Mouse (Mus musculus) forebrain, embryonic 15.5 days (tissue): Measurements from ENCODE around the gene Fam163b. TPM values are rescaled to one million over a fixed set of nuclear protein-coding genes. Genes with fewer than 3 reads are reported as not detected.

Experiments used
- ATAC-seq: fragments of 200-750 bp; cut with Nextera tagmentation; replicated peaks from 2 replicates; pipeline ENCODE4 v1.8.0; 2017; ENCODE audit warnings: mild to moderate bottlenecking, moderate TSS enrichment, moderate library complexity
- H3K27ac ChIP-seq: fragments of 300-500 bp; sonication (generic); replicated peaks from 2 replicates; pipeline ENCODE4 v1.5.1; 2015; ENCODE audit warnings: mild to moderate bottlenecking, inconsistent platforms
- H3K27me3 ChIP-seq: fragments of 300-500 bp; sonication (generic); 2 replicates; pipeline ENCODE4 v1.6.1; 2015; ENCODE audit warnings: inconsistent platforms
- H3K36me3 ChIP-seq: fragments of 300-500 bp; sonication (generic); 2 replicates; pipeline ENCODE4 v1.6.1; 2015; ENCODE audit warnings: mild to moderate bottlenecking, inconsistent platforms
- H3K4me1 ChIP-seq: fragments of 300-500 bp; sonication (generic); 2 replicates; pipeline ENCODE4 v1.6.1; 2015; ENCODE audit warnings: inconsistent platforms
- H3K4me2 ChIP-seq: fragments of 300-500 bp; sonication (generic); replicated peaks from 2 replicates; pipeline ENCODE4 v1.6.1; 2015; ENCODE audit warnings: mild to moderate bottlenecking, inconsistent platforms
- H3K4me3 ChIP-seq: fragments of 300-500 bp; sonication (generic); 2 replicates; pipeline ENCODE4 v1.5.1; 2015; ENCODE audit warnings: mild to moderate bottlenecking, inconsistent platforms
- H3K9ac ChIP-seq: fragments of 300-500 bp; sonication (generic); replicated peaks from 2 replicates; pipeline ENCODE4 v1.6.1; 2015; ENCODE audit warnings: mild to moderate bottlenecking, inconsistent platforms
- H3K9me3 ChIP-seq: fragments of 300-500 bp; sonication (generic); 2 replicates; pipeline ENCODE4 v1.6.1; 2016; ENCODE audit warnings: inconsistent platforms
- WGBS: fragments of 180-500 bp; shearing (Covaris S2); methylation state at CpG from one replicate; pipeline ENCODE4 v1.1.7; 2015; ENCODE audit warnings: mixed read lengths; 5-methylcytosine and 5-hydroxymethylcytosine counted together
- polyA plus RNA-seq: library from polyadenylated mRNA; unstranded; fragments of >200 nt; fragmentation: Nextera tagmentation; extraction: Ambion mirVana; gene quantifications from 2 replicates; pipeline ENCODE4 v1.2.1, GENCODE M21; 2015

Gene Fam163b
- polyA plus RNA-seq, 1 experiment from 2014 or later: 3.5 TPM

DNA sequence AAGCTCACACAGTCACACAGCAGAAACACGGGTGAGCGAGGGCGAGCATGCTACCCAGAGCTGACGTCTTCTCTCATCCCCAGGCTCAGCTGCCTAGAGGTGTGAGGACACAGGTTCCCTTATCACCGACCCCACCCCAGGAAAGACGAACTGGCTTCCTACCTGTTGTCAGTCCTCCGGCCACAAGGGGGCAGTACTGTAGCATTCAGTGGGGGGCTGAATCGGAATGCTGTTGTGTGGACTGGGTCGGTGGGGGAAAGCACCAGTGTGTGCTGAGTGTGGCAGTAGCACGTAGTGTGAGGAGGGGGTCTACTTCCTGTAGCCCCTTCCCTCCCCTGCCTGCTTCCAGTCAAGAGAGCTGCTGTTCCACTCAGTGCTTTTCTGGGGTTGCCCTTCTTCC, 16.3 kb downstream of the Fam163b start:
- H3K4me3 ChIP-seq: no peak overlapping the region
- no peak for ATAC-seq
- H3K9me3 ChIP-seq: no peaks in the 10 kb centered on the region
- peaks cover 19% of the 10 kb centered on the region for H3K4me1 ChIP-seq
- H3K36me3 ChIP-seq: no peaks in the 10 kb centered on the region
- no peak overlapping the region for H3K9ac ChIP-seq
- H3K27ac ChIP-seq: no peak overlapping the region
- no peak overlapping the region for H3K4me2 ChIP-seq
- 43% methylated on average over 10 of the region's 10 CpGs for WGBS
- no peaks in the 10 kb centered on the region; the same call in 1 of the 2 replicates for H3K27me3 ChIP-seq

DNA sequence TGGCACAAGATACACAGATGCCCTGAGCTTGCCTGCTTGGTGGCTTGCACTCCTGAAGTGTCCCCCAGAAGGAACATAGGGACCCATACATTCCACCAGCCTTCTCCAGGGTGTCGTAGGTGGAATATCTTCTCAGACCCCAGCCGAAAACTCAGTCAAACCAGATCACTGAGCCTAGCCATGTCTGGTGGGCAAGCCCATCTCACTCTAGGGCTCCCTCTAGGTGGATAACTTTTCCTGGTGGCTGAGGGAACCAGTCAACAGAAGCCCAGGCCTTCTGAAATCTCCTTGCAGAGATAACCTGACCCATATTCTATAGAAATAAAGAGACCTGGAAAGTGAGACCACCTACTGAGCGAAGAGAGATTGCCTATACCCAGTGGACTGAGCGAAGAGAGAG, 19.2 kb downstream of the Fam163b start:
- 93% methylated on average over 4 of the region's 4 CpGs for WGBS
- H3K27me3 ChIP-seq: no peaks in the 10 kb centered on the region; the same call in 1 of the 2 replicates

DNA sequence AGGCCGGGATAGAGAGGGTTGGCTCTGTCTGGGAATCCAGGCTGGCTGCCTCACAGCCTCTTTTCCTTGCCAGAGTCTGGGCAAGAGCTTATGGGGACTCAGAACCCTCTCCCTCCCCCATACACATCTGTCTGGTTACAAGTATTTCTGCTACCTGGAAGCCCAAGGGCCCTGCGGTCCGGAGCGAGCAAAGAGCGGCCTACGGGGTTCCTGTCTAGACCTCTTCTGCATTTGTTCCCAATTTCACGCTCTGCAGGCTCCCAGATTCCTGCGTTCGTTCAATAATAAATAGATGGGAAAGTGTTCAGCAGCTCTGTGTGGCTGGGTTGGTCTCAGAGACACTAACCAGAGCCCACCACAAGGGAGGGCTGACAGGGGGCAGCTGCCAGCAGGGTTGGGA, 19.7 kb downstream of the Fam163b start:
- ATAC-seq: no peak
- Histone ChIP-seq H3K4me2 (no peak overlapping the region), H3K36me3 (no peaks in the 10 kb centered on the region), H3K9me3 (no peaks in the 10 kb centered on the region), H3K27me3 (no peaks in the 10 kb centered on the region; the same call in 1 of the 2 replicates), H3K4me3 (no peak overlapping the region), H3K27ac (no peak overlapping the region), H3K4me1 (peaks cover 28% of the 10 kb centered on the region), H3K9ac (no peak overlapping the region)
- WGBS: 38% methylated on average over 9 of the region's 9 CpGs

More for the DNA sequence above, 19.2 kb downstream of the Fam163b start:
- Histone ChIP-seq H3K4me1 (peaks cover 28% of the 10 kb centered on the region), H3K27ac (no peak overlapping the region), H3K4me3 (no peak overlapping the region), H3K4me2 (no peak overlapping the region), H3K36me3 (no peaks in the 10 kb centered on the region), H3K9ac (no peak overlapping the region), H3K9me3 (no peaks in the 10 kb centered on the region)
- no peak for ATAC-seq

DNA sequence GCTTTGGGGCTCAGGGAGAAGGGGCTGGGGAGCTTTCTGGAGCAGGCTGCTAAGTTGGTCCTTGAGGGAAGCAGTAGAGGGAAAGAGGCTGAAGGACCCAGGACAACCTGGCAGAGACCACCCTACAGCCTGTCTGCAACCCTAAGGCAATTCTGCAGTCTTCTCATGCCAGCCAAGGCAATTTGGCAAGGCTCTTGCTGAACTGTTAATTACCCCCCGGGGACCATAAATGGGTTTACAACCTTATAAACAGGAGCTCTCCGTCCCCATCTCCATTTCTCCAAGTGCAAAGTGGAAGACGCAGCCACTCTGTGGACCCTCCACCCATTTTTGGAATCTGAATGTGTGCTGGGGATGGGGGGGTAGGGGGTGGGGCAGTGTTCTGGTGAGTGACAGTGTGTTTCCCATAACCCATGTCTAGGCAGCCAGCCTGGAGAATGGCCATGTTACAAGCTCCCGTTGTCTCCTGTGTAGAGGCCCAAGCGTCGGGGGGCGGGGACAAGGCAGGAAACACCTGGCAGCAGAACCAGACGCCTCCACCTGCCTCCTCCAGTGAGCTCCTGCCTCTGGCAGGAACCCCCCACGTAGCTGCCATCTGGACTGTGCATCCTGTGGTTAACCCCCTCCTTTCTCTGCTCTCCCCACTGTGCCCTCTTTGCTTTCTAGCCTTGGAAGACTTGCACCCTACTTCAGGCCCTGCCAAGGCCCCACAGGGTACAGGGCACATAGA, 20.5 kb downstream of the Fam163b start:
- no peak overlapping the region for H3K4me3 ChIP-seq
- no peak overlapping the region for H3K4me2 ChIP-seq
- H3K9me3 ChIP-seq: no peaks in the 10 kb centered on the region
- no peaks in the 10 kb centered on the region; the same call in 1 of the 2 replicates for H3K27me3 ChIP-seq
- peaks cover 28% of the 10 kb centered on the region for H3K4me1 ChIP-seq
- no peak overlapping the region for H3K9ac ChIP-seq
- no peaks in the 10 kb centered on the region for H3K36me3 ChIP-seq
- 20% methylated on average over 9 of the region's 9 CpGs for WGBS
- peak; percentile 23; the same call in 1 of the 2 replicates for ATAC-seq
- 0 out of 2 replicates have a peak overlapping the region, but pooled peaks have one; percentile 19 for H3K27ac ChIP-seq

DNA sequence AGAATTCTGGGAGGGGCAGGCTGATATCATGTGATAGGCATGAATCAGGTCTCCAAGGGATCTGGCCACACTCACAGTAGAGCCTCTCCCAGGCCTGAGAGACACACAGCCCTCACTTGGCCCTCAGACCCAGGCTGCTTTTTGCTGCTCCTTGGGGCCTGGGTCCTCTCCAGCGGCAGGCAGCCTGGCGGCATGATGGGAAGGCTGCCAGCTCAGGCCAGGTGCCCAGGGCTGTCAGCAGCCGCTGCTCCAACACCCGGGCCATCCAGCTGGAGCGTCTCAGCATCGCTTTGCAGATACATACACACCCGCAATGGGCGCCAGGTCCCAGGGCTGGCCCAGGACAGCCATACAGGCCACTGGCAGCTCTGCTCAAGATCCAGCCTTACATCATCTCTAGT, 22.1 kb downstream of the Fam163b start:
- H3K36me3 ChIP-seq: no peaks in the 10 kb centered on the region
- H3K4me3 ChIP-seq: no peak overlapping the region
- no peak for ATAC-seq
- no peak overlapping the region for H3K9ac ChIP-seq
- no peaks in the 10 kb centered on the region for H3K9me3 ChIP-seq
- H3K27me3 ChIP-seq: no peaks in the 10 kb centered on the region; the same call in 1 of the 2 replicates
- 0 out of 2 replicates have a peak overlapping the region, but pooled peaks have one; percentile 32 for H3K27ac ChIP-seq
- H3K4me2 ChIP-seq: no peak overlapping the region
- 45% methylated on average over 8 of the region's 8 CpGs for WGBS
- H3K4me1 ChIP-seq: peaks cover 28% of the 10 kb centered on the region

DNA sequence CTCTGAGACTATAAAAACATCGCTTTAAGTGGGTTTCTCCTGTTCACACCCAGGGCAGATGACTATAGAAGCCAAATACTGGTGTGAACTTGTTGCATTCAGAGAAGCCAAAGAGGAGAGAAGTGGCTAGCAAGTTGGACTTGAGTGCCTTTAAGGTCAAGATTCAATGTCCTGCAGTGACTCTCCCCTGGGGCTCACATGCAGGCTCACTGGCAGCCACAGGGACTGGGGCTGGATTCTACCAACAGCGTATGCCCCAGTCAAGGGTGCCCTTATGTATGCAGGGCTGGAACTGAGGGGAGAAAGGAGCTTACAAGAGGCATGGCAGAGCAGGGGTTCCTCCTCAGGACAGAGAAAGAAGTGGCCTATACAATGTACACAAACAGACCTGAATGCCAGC, 22.5 kb downstream of the Fam163b start:
- H3K4me3 ChIP-seq: no peak overlapping the region
- H3K27ac ChIP-seq: no peak overlapping the region
- H3K9ac ChIP-seq: no peak overlapping the region
- 84% methylated on average over 2 of the region's 2 CpGs for WGBS
- no peaks in the 10 kb centered on the region for H3K36me3 ChIP-seq
- no peaks in the 10 kb centered on the region; the same call in 1 of the 2 replicates for H3K27me3 ChIP-seq
- H3K4me2 ChIP-seq: no peak overlapping the region
- no peak for ATAC-seq
- H3K9me3 ChIP-seq: no peaks in the 10 kb centered on the region
- H3K4me1 ChIP-seq: peaks cover 28% of the 10 kb centered on the region

DNA sequence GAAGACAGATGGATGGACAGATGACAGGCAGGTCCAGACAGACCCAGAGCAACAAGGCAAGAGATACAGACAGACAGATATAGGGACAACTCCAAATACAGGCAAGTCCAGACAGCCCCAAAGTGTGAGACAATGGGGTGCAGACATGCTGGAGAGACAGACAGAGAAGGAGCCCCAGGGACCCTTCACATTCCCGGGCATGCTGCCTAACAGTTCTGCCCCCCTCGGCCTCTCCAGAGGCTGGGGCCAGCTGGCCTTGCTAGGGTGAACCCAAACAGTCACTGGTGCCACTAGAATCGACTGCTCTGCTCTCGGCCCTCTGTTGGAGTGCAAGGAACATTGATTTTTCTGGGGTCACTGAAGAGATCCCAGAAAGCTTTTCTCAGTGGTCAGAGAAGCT, 23.8 kb downstream of the Fam163b start:
- no peaks in the 10 kb centered on the region for H3K9me3 ChIP-seq
- no peaks in the 10 kb centered on the region for H3K27me3 ChIP-seq
- no peak overlapping the region for H3K4me2 ChIP-seq
- H3K9ac ChIP-seq: no peak overlapping the region
- H3K4me3 ChIP-seq: no peak overlapping the region
- 60% methylated on average over 4 of the region's 4 CpGs for WGBS
- ATAC-seq: no peak
- H3K4me1 ChIP-seq: peaks cover 28% of the 10 kb centered on the region
- H3K36me3 ChIP-seq: no peaks in the 10 kb centered on the region
- no peak overlapping the region for H3K27ac ChIP-seq

DNA sequence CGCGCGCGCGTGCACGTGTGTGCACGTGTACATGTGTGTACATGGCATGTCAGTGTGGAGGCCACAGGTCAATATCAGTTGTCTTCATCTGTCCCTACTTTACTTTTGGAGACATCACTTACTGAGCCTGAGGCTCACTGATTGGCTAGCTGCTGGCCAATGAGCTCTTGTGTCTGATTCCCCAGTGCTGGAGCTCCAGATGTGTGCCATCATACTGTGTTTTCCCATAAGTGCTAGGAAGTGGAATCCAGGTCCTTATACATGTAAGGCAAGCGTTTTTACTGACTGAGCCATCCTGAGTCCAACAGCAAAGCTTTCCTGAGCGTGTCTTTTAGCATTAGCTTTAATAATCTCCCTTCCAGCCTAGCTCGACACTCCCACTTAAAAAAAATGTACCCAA, 28.1 kb downstream of the Fam163b start:
- H3K9me3 ChIP-seq: no peaks in the 10 kb centered on the region
- H3K36me3 ChIP-seq: no peaks in the 10 kb centered on the region
- no peak overlapping the region for H3K9ac ChIP-seq
- no peak overlapping the region for H3K4me3 ChIP-seq
- no peak for ATAC-seq
- 91% methylated on average over 10 of the region's 10 CpGs for WGBS
- no peak overlapping the region for H3K4me2 ChIP-seq
- H3K27me3 ChIP-seq: no peaks in the 10 kb centered on the region
- H3K27ac ChIP-seq: no peak overlapping the region
- H3K4me1 ChIP-seq: no peaks in the 10 kb centered on the region

DNA sequence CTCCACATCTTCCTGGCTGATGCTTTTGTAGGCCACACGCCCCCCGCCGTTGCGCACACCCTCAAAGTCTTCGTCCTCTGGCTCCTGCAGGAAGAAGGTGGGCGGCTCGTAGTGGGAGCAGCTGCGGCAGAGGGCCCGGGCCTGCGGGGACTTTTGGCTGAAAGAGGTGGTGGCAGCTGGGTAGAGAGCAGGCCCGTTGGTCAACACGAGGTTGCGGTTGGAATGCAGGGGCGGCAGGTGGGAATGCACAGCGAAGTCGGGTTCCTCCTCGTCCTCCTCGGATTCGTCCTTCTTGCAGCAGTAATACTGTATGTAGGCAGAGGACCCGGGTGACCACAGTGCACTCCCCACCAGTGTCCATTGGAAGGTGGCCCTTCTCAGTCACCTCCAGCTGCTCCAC, 29.7 kb downstream of the Fam163b start:
- WGBS: 82% methylated on average over 20 of the region's 20 CpGs
- Histone ChIP-seq H3K4me1 (no peaks in the 10 kb centered on the region), H3K4me2 (no peak overlapping the region), H3K36me3 (no peaks in the 10 kb centered on the region), H3K9ac (no peak overlapping the region), H3K9me3 (no peaks in the 10 kb centered on the region), H3K27ac (no peak overlapping the region), H3K4me3 (no peak overlapping the region), H3K27me3 (no peaks in the 10 kb centered on the region)
- ATAC-seq: no peak

DNA sequence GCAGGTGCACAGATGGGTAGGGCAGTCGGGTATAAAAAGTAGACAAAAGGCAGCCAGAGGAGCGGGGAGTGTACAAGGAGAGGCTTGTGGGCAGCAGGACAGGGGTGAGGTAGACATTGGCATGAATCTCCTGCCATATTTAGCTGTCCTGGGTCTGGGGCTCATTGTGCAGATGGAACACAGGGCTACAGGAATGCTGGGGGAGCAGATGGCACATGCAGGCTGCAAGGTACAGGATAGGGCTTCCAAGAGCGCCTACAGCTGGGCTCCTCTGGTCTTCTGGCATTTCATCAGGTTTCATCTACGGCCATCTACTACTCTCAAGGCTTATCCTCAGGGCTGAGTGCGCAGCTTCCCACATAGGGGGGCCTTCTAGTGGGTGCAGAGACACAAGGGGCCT, 33.2 kb downstream of the Fam163b start:
- ATAC-seq: no peak

DNA sequence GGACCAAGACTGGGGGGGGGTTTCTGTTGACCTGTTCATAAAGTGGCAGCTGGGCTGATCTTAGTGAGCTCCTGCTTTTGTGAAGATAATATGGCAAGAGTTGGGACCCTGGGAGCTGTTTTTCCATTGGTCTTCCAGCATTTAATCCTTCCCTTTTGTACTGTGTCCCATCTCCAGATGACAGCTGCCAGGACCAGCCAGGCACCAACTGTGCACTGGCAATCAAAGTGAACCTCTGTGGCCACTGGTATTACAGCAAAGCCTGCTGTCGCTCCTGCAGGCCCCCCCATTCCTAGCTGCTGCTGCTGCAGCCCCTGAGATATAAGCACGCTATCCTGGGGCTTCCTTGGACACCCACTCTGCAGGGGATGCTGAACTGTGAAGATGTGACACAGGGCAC, 34.1 kb downstream of the Fam163b start:
- Histone ChIP-seq H3K9me3 (no peaks in the 10 kb centered on the region), H3K27me3 (no peaks in the 10 kb centered on the region), H3K9ac (no peak overlapping the region), H3K4me3 (no peak overlapping the region), H3K4me1 (peaks cover 11% of the 10 kb centered on the region), H3K27ac (no peak overlapping the region), H3K4me2 (no peak overlapping the region), H3K36me3 (no peaks in the 10 kb centered on the region)
- ATAC-seq: no peak
- WGBS: 65% methylated on average over 2 of the region's 2 CpGs

More for the DNA sequence above, 33.2 kb downstream of the Fam163b start:
- WGBS: 61% methylated on average over 5 of the region's 5 CpGs
- H3K4me2 ChIP-seq: no peak overlapping the region
- H3K9me3 ChIP-seq: no peaks in the 10 kb centered on the region
- peaks cover 2% of the 10 kb centered on the region for H3K4me1 ChIP-seq
- no peaks in the 10 kb centered on the region for H3K27me3 ChIP-seq
- no peak overlapping the region for H3K4me3 ChIP-seq
- H3K9ac ChIP-seq: no peak overlapping the region
- H3K36me3 ChIP-seq: no peaks in the 10 kb centered on the region
- no peak overlapping the region for H3K27ac ChIP-seq

DNA sequence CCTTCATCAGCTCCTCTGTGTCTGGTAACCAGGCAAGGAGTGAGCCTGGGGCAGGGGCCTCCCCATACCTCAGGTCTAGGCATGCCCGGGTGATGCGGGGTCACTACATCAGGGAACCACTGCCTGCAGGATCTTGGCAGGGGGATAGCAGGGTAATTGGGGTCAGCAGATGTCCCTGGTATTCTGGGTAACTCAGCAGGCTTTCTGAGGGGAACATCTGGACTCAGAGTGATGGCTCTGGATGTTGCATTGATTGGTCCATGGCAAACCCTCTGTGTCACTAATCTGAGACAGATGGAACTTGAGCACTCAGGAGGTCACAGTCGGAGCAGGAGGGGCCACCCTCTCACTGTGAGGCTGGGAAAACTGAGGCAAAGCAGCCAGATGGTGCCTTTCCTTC, 35.5 kb downstream of the Fam163b start:
- H3K9ac ChIP-seq: no peak overlapping the region
- H3K27ac ChIP-seq: no peak overlapping the region
- peaks cover 14% of the 10 kb centered on the region for H3K4me1 ChIP-seq
- no peaks in the 10 kb centered on the region for H3K9me3 ChIP-seq
- no peaks in the 10 kb centered on the region for H3K27me3 ChIP-seq
- ATAC-seq: no peak
- H3K4me2 ChIP-seq: no peak overlapping the region
- H3K4me3 ChIP-seq: no peak overlapping the region
- no peaks in the 10 kb centered on the region for H3K36me3 ChIP-seq
- WGBS: 73% methylated on average over 3 of the region's 3 CpGs

DNA sequence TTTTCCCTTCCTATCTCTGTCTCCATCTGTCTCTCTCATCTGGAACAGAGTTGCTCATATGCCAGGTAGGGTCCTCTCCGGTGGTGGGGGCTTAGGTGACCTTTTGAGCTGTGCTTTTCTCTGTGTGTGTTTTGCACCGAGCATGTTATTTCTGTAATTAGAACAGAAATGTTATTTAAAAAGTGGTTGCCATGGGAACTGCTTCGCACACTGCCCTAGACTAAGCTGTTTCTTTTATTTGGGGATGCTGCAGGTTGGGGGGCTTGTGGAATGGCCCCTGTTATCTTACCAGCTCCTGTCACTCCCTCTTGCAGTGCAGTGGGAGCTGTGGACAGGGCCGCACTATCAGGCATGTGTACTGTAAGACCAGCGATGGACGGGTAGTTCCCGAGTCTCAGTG, 38.7 kb downstream of the Fam163b start:
- 52% methylated on average over 7 of the region's 7 CpGs for WGBS
- no peak overlapping the region for H3K9ac ChIP-seq
- no peaks in the 10 kb centered on the region for H3K36me3 ChIP-seq
- no peak overlapping the region; the same call in 1 of the 2 replicates for H3K27ac ChIP-seq
- no peak overlapping the region for H3K4me3 ChIP-seq
- peaks cover 14% of the 10 kb centered on the region for H3K4me1 ChIP-seq
- H3K4me2 ChIP-seq: no peak overlapping the region; the same call in 1 of the 2 replicates
- no peak; the same call in 1 of the 2 replicates for ATAC-seq
- H3K27me3 ChIP-seq: no peaks in the 10 kb centered on the region
- no peaks in the 10 kb centered on the region for H3K9me3 ChIP-seq
